Mouse (Mus musculus) E14TG2a.4 (cell line): ENCODE measurements around the gene Rnf38.

Source experiments
- H3K27me3 ChIP-seq: 2 replicates; pipeline ENCODE4 v1.6.1; 2014; ENCODE audit warnings: low read length, control low read depth; ENCODE audit not compliant: insufficient read depth
- H3K36me3 ChIP-seq: 2 replicates; pipeline ENCODE4 v1.6.1; 2014; ENCODE audit warnings: low read length, control low read depth; ENCODE audit not compliant: insufficient read depth
- H3K4me1 ChIP-seq: replicated peaks from 2 replicates; pipeline ENCODE4 v1.6.1; 2014; ENCODE audit warnings: low read depth, low read length, control low read depth
- H3K4me3 ChIP-seq: replicated peaks from 2 replicates; pipeline ENCODE4 v1.5.1; 2014; ENCODE audit warnings: mild to moderate bottlenecking, low read length
- H3K9me3 ChIP-seq: 2 replicates; pipeline ENCODE4 v1.6.1; 2014; ENCODE audit warnings: low read length, control low read depth
- CTCF ChIP-seq: conservative IDR thresholded peaks from 2 replicates; pipeline ENCODE4 v1.5.1; 2014; ENCODE audit warnings: low read length
- NANOG ChIP-seq: IDR thresholded peaks from 2 replicates; pipeline ENCODE4 v1.6.1; 2014; ENCODE audit warnings: borderline replicate concordance, low read length, mixed read lengths
- POU5F1 ChIP-seq: IDR thresholded peaks from 2 replicates; pipeline ENCODE4 v1.6.1; 2014; ENCODE audit warnings: low read length, borderline replicate concordance

Rnf38 gene

GRCm38 (mm10) chr4:44119410-44120201, 114.0 kb downstream of the Rnf38 start:
- H3K4me1 ChIP-seq: peaks cover 14% of the 10 kb centered on the region
- 0 out of 2 replicates have a peak, but pooled peaks cover under 1% of the 10 kb centered on the region for H3K36me3 ChIP-seq
- H3K27me3 ChIP-seq: 0 out of 2 replicates have a peak, but pooled peaks cover 2% of the 10 kb centered on the region
- no peak overlapping the region for H3K4me3 ChIP-seq
- H3K9me3 ChIP-seq: no peaks in the 10 kb centered on the region
- no peak for TF ChIP-seq NANOG
- TF ChIP-seq CTCF: peak; percentile 57
- TF ChIP-seq POU5F1: no peak

- peaks cover 30% of the 10 kb centered on the region for H3K4me1 ChIP-seq
- TF ChIP-seq POU5F1: no peak
- TF ChIP-seq NANOG: no peak
- no peak for TF ChIP-seq CTCF
- H3K9me3 ChIP-seq: no peaks in the 10 kb centered on the region
- peaks cover 4% of the 10 kb centered on the region; the same call in 1 of the 2 replicates for H3K27me3 ChIP-seq
- no peaks in the 10 kb centered on the region for H3K36me3 ChIP-seq
- H3K4me3 ChIP-seq: no peak overlapping the region
These were observed 118.5 kb downstream of the Rnf38 start for GRCm38 (mm10) chr4:44115046-44115445.

GRCm38 (mm10) chr4:44113393-44114138, 120.0 kb downstream of the Rnf38 start:
- no peaks in the 10 kb centered on the region for H3K36me3 ChIP-seq
- H3K9me3 ChIP-seq: no peaks in the 10 kb centered on the region
- peaks cover 4% of the 10 kb centered on the region; the same call in 1 of the 2 replicates for H3K27me3 ChIP-seq
- H3K4me1 ChIP-seq: peaks cover 30% of the 10 kb centered on the region
- TF ChIP-seq POU5F1: no peak
- no peak for TF ChIP-seq NANOG
- no peak for TF ChIP-seq CTCF
- peak overlapping the region; percentile 32; the same call in 1 of the 2 replicates for H3K4me3 ChIP-seq

GRCm38 (mm10) chr4:44112741-44113140, 120.8 kb downstream of the Rnf38 start:
- Histone ChIP-seq H3K4me3 (no peak overlapping the region), H3K4me1 (peaks cover 32% of the 10 kb centered on the region), H3K36me3 (no peaks in the 10 kb centered on the region), H3K9me3 (no peaks in the 10 kb centered on the region), H3K27me3 (peaks cover 4% of the 10 kb centered on the region; the same call in 1 of the 2 replicates)
- TF ChIP-seq CTCF: no peak
- TF ChIP-seq NANOG: no peak
- no peak for TF ChIP-seq POU5F1

GRCm38 (mm10) chr4:44110771-44111170, 122.8 kb downstream of the Rnf38 start:
- H3K9me3 ChIP-seq: no peaks in the 10 kb centered on the region
- peaks cover 21% of the 10 kb centered on the region for H3K27me3 ChIP-seq
- H3K36me3 ChIP-seq: no peaks in the 10 kb centered on the region
- peaks cover 42% of the 10 kb centered on the region for H3K4me1 ChIP-seq
- no peak for TF ChIP-seq POU5F1
- TF ChIP-seq NANOG: no peak
- no peak for TF ChIP-seq CTCF
- H3K4me3 ChIP-seq: no peak overlapping the region

GRCm38 (mm10) chr4:44108297-44108696, 125.3 kb downstream of the Rnf38 start:
- no peak for TF ChIP-seq CTCF
- no peak for TF ChIP-seq POU5F1
- no peak for TF ChIP-seq NANOG
- Histone ChIP-seq H3K4me3 (no peak overlapping the region), H3K27me3 (peaks cover 39% of the 10 kb centered on the region), H3K36me3 (no peaks in the 10 kb centered on the region), H3K9me3 (no peaks in the 10 kb centered on the region), H3K4me1 (peaks cover 48% of the 10 kb centered on the region)

GRCm38 (mm10) chr4:44107339-44107738, 126.2 kb downstream of the Rnf38 start:
- Histone ChIP-seq H3K27me3 (peaks cover 39% of the 10 kb centered on the region), H3K36me3 (no peaks in the 10 kb centered on the region), H3K9me3 (no peaks in the 10 kb centered on the region), H3K4me3 (no peak overlapping the region), H3K4me1 (peaks cover 40% of the 10 kb centered on the region)
- TF ChIP-seq POU5F1 (no peak), NANOG (no peak), CTCF (no peak)

- TF ChIP-seq NANOG (no peak), CTCF (no peak), POU5F1 (no peak)
- peak overlapping the region; percentile 41 for H3K4me3 ChIP-seq
- H3K27me3 ChIP-seq: peaks cover 39% of the 10 kb centered on the region
- H3K9me3 ChIP-seq: no peaks in the 10 kb centered on the region
- peaks cover 40% of the 10 kb centered on the region for H3K4me1 ChIP-seq
- H3K36me3 ChIP-seq: no peaks in the 10 kb centered on the region
These were observed 127.2 kb downstream of the Rnf38 start for GRCm38 (mm10) chr4:44106297-44106821.
